Mouse (Mus musculus) liver, postnatal 0 days (tissue): ENCODE data around the gene Hamp.

ENCODE experiments used
- CTCF ChIP-seq: sonication (generic); IDR thresholded peaks from 2 replicates; pipeline ENCODE4 v1.5.1; 2016; ENCODE audit warnings: antibody characterized with exemption, low read depth
- EP300 ChIP-seq: IDR thresholded peaks from 2 replicates; pipeline ENCODE4 v1.6.1; 2016; ENCODE audit warnings: antibody characterized with exemption, low read depth, mild to moderate bottlenecking

- TF ChIP-seq CTCF (no peak), EP300 (no peak)
Measured at GRCm38 (mm10) chr7:30971901-30972300, 28.1 kb upstream of the Hamp start.
